Mouse (Mus musculus) liver, embryonic 11.5 days (tissue): ENCODE data around the gene Prkag2. TPM values are rescaled to one million over a fixed set of nuclear protein-coding genes. Genes with fewer than 3 reads are reported as not detected.

Experiments
- ATAC-seq: fragments of 200-750 bp; cut with Nextera tagmentation; replicated peaks from 2 replicates; pipeline ENCODE4 v1.8.0; 2017; ENCODE audit warnings: moderate number of reproducible peaks, mild to moderate bottlenecking, moderate TSS enrichment, moderate library complexity; ENCODE audit not compliant: low FRiP score
- DNase-seq: peaks from one replicate; pipeline ENCODE4 v3.0.0-alpha.2; 2017; ENCODE audit warnings: low spot score
- H3K27ac ChIP-seq: fragments of 300-500 bp; sonication (generic); 2 replicates; pipeline ENCODE4 v1.5.1; 2014; ENCODE audit warnings: mild to moderate bottlenecking, low read depth, low read length, control low read depth
- H3K27me3 ChIP-seq: fragments of 300-500 bp; sonication (generic); replicated peaks from 2 replicates; pipeline ENCODE4 v1.6.1; 2014; ENCODE audit warnings: low read length, mixed read lengths; ENCODE audit not compliant: control insufficient read depth, insufficient read depth
- H3K36me3 ChIP-seq: fragments of 300-500 bp; sonication (generic); 2 replicates; pipeline ENCODE4 v1.6.1; 2014; ENCODE audit warnings: mild to moderate bottlenecking, low read length, moderate library complexity, mixed read lengths; ENCODE audit not compliant: control insufficient read depth, insufficient read depth
- H3K4me1 ChIP-seq: fragments of 300-500 bp; sonication (generic); replicated peaks from 2 replicates; pipeline ENCODE4 v1.6.1; 2014; ENCODE audit warnings: low read length, mixed read lengths; ENCODE audit not compliant: control insufficient read depth, insufficient read depth
- H3K4me2 ChIP-seq: fragments of 300-500 bp; sonication (generic); 2 replicates; pipeline ENCODE4 v1.6.1; 2014; ENCODE audit warnings: mild to moderate bottlenecking, control low read depth, moderate library complexity
- H3K4me3 ChIP-seq: fragments of 300-500 bp; sonication (generic); 2 replicates; pipeline ENCODE4 v1.5.1; 2014; ENCODE audit warnings: low read depth, low read length, control low read depth
- H3K9ac ChIP-seq: fragments of 300-500 bp; sonication (generic); 2 replicates; pipeline ENCODE4 v1.6.1; 2014; ENCODE audit warnings: low read depth, low read length, control low read depth
- H3K9me3 ChIP-seq: fragments of 300-500 bp; sonication (generic); 2 replicates; pipeline ENCODE4 v1.6.1; 2016; ENCODE audit warnings: low read length, inconsistent platforms, mixed read lengths; ENCODE audit not compliant: control insufficient read depth
- WGBS: fragments of 180-500 bp; shearing (Covaris S2); extraction: QIAGEN DNeasy Blood & Tissue Kit; methylation state at CpG from one replicate; pipeline ENCODE4 v1.1.7; 2014; 5-methylcytosine and 5-hydroxymethylcytosine counted together
- polyA plus RNA-seq: library from polyadenylated mRNA; unstranded; fragments of >200 nt; fragmentation: Nextera tagmentation; extraction: Ambion mirVana; gene quantifications from 2 replicates; pipeline ENCODE4 v1.2.1, GENCODE M21; 2014

Gene Prkag2
- polyA plus RNA-seq, 1 experiment from 2014 or later, result 12.8 TPM

DNA sequence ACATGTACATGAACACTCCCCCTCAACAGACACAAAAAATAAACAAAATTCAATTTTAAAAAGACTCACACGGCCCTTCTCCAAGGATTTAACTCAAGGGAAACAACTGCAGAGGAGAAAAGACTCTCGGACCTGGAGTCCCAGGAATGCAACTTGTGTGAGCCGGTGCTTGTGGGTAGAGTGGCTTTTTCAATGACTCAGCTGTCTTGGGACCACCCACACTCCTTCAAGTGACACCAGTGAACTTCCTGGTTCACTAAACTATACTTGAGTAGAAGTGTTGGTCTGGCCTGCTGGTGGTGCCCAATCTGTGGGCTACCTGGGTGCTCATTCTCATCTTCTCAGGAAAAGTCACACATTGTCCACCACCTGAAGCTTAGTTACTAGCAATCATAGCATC lies 53.7 kb downstream of the Prkag2 start:
- 0 out of 2 replicates have a peak, but pooled peaks cover 2% of the 10 kb centered on the region for H3K4me1 ChIP-seq
- no peak overlapping the region for H3K4me3 ChIP-seq
- no peaks in the 10 kb centered on the region for H3K9me3 ChIP-seq
- H3K9ac ChIP-seq, result no peak overlapping the region
- no peak for ATAC-seq
- no peak overlapping the region for H3K27ac ChIP-seq
- H3K36me3 ChIP-seq, result no peaks in the 10 kb centered on the region
- H3K27me3 ChIP-seq, result no peaks in the 10 kb centered on the region
- no peak overlapping the region for H3K4me2 ChIP-seq
- DNase-seq, result no peak
- WGBS, result 68% methylated on average over 3 of the region's 3 CpGs

GRCm38 (mm10) chr5:25044007-25044406 lies 56.4 kb downstream of the Prkag2 start:
- Histone ChIP-seq H3K27ac (no peak overlapping the region), H3K4me2 (no peak overlapping the region), H3K9ac (no peak overlapping the region), H3K4me3 (no peak overlapping the region), H3K36me3 (no peaks in the 10 kb centered on the region), H3K4me1 (peaks cover 8% of the 10 kb centered on the region; the same call in 1 of the 2 replicates), H3K9me3 (no peaks in the 10 kb centered on the region), H3K27me3 (no peaks in the 10 kb centered on the region)
- DNase-seq (no peak), ATAC-seq (no peak)
- WGBS, result 80% methylated on average over 2 of the region's 2 CpGs

DNA sequence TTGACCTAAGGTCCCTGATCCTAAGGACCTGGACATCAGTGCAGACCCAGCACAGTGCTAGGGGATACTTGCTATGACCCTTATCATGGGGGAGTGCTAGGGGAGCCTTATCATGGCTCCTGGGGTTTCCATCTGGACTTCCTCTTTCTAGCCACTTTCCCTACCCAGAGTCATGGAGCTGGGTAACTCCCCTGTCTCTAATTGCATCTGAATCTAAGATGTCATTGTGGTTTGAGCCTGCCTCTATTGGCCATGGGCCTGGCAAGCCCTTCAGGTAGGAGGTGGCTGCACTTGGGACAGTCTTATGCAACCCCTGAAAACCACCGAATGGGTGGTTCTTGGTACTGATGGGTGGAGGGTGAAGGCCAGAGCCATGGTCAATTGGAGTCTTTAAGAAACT lies 58.5 kb downstream of the Prkag2 start:
- no peak overlapping the region for H3K9ac ChIP-seq
- H3K27ac ChIP-seq, result no peak overlapping the region
- DNase-seq (no peak), ATAC-seq (no peak)
- H3K4me3 ChIP-seq, result no peak overlapping the region
- H3K4me1 ChIP-seq, result peaks cover 8% of the 10 kb centered on the region; the same call in 1 of the 2 replicates
- H3K27me3 ChIP-seq, result no peaks in the 10 kb centered on the region
- H3K9me3 ChIP-seq, result no peaks in the 10 kb centered on the region
- H3K4me2 ChIP-seq, result no peak overlapping the region
- no peaks in the 10 kb centered on the region for H3K36me3 ChIP-seq
- WGBS, result 54% methylated on average over 1 of the region's 1 CpGs

- ATAC-seq (no peak), DNase-seq (no peak)
- H3K27ac ChIP-seq, result no peak overlapping the region
- no peaks in the 10 kb centered on the region for H3K36me3 ChIP-seq
- no peaks in the 10 kb centered on the region for H3K9me3 ChIP-seq
- H3K27me3 ChIP-seq, result no peaks in the 10 kb centered on the region
- no peak overlapping the region for H3K9ac ChIP-seq
- no peak overlapping the region for H3K4me3 ChIP-seq
- H3K4me1 ChIP-seq, result peaks cover 8% of the 10 kb centered on the region; the same call in 1 of the 2 replicates
- 40% methylated on average over 5 of the region's 5 CpGs for WGBS
- no peak overlapping the region for H3K4me2 ChIP-seq
Observed at GRCm38 (mm10) chr5:25041307-25041706, 59.1 kb downstream of the Prkag2 start.

- Histone ChIP-seq H3K27me3 (no peaks in the 10 kb centered on the region), H3K27ac (no peak overlapping the region), H3K4me1 (peaks cover 8% of the 10 kb centered on the region; the same call in 1 of the 2 replicates), H3K9ac (no peak overlapping the region), H3K36me3 (no peaks in the 10 kb centered on the region), H3K4me3 (no peak overlapping the region), H3K9me3 (no peaks in the 10 kb centered on the region), H3K4me2 (no peak overlapping the region)
- DNase-seq (no peak), ATAC-seq (no peak)
- 52% methylated on average over 7 of the region's 7 CpGs for WGBS
Observed at GRCm38 (mm10) chr5:25040903-25041302, 59.5 kb downstream of the Prkag2 start.

DNA sequence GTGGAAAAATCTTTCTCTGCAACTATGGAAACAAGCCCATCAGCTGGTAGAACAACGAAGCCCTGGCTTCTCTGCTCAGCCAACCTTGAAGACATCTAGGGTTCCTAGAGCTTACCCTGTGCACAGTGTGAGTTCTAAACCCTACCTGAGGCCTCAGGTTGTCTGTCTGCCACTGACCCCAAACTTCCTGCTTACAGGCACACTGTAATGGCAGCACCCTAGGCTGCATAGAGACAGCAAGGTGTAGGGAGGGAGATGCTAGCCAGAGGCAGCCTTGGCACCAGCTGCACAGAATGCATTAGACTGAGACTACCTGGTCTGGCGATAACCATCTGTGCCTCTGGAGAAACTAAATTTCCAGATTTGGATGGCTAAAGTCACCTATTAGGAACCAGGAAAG lies 61.6 kb downstream of the Prkag2 start:
- ATAC-seq (no peak), DNase-seq (no peak)
- Histone ChIP-seq H3K9ac (no peak overlapping the region), H3K27me3 (no peaks in the 10 kb centered on the region), H3K9me3 (no peaks in the 10 kb centered on the region), H3K4me2 (no peak overlapping the region), H3K4me1 (peaks cover 8% of the 10 kb centered on the region; the same call in 1 of the 2 replicates), H3K36me3 (no peaks in the 10 kb centered on the region), H3K27ac (no peak overlapping the region), H3K4me3 (no peak overlapping the region)
- WGBS, result 91% methylated on average over 2 of the region's 2 CpGs

DNA sequence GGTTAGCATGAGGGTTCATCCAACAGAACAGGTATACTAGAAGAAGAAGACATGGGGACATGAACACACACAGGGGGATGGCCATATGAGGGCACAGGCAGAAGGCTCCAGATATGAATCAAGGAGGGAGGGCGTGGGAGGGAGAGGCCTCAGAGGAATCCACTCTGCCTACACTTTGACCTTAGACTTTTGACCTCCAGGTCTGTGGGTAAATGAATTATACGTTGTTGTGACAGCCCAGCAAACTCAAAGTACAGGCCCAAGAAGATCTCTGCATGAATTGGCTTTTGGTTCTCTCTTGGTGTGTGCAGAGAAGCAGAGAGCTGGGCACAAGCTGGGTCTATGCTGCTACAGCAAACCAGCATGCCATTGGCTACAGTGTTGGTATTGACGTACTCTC lies 65.1 kb downstream of the Prkag2 start:
- Histone ChIP-seq H3K4me1 (peaks cover 12% of the 10 kb centered on the region), H3K4me3 (no peak overlapping the region), H3K36me3 (no peaks in the 10 kb centered on the region), H3K27ac (no peak overlapping the region), H3K9ac (no peak overlapping the region), H3K4me2 (no peak overlapping the region), H3K9me3 (no peaks in the 10 kb centered on the region), H3K27me3 (no peaks in the 10 kb centered on the region)
- WGBS, result 70% methylated on average over 3 of the region's 3 CpGs
- DNase-seq (no peak), ATAC-seq (no peak)

- H3K9ac ChIP-seq, result no peak overlapping the region
- peak; percentile 74 for ATAC-seq
- no peak overlapping the region for H3K4me3 ChIP-seq
- DNase-seq, result no peak
- H3K27me3 ChIP-seq, result no peaks in the 10 kb centered on the region
- H3K4me1 ChIP-seq, result peaks cover 18% of the 10 kb centered on the region
- no peak overlapping the region for H3K4me2 ChIP-seq
- H3K9me3 ChIP-seq, result no peaks in the 10 kb centered on the region
- H3K36me3 ChIP-seq, result no peaks in the 10 kb centered on the region
- 45% methylated on average over 4 of the region's 4 CpGs for WGBS
- H3K27ac ChIP-seq, result peak overlapping the region; percentile 38; the same call in 1 of the 2 replicates
Observed at GRCm38 (mm10) chr5:25031456-25031856, 69.0 kb downstream of the Prkag2 start.

- DNase-seq (no peak), ATAC-seq (no peak)
- 77% methylated on average over 11 of the region's 11 CpGs for WGBS
- Histone ChIP-seq H3K4me1 (peaks cover 18% of the 10 kb centered on the region), H3K9me3 (no peaks in the 10 kb centered on the region), H3K27me3 (no peaks in the 10 kb centered on the region), H3K9ac (no peak overlapping the region), H3K27ac (peak overlapping the region; percentile 32; the same call in 1 of the 2 replicates), H3K4me3 (no peak overlapping the region), H3K36me3 (no peaks in the 10 kb centered on the region), H3K4me2 (no peak overlapping the region)
Observed at GRCm38 (mm10) chr5:25031037-25031436, 69.4 kb downstream of the Prkag2 start.
